Mouse (Mus musculus): ENCODE data around the gene Spns3.

GRCm38 (mm10) chr11:72474926-72475325 lies 75.4 kb downstream of the Spns3 start:
- TF ChIP-seq EP300 (IDR thresholded peaks at IDR 0.05; ENCODE audit: low read depth) (no peak), CTCF (IDR thresholded peaks at IDR 0.05; ENCODE audit: low read depth) (no peak)

Measured in heart, postnatal 0 days (tissue).